Mouse (Mus musculus) layer of hippocampus, adult 2 months (tissue): Measurements from ENCODE around the gene Olfr316. TPM values are rescaled to one million over a fixed set of nuclear protein-coding genes. Genes with fewer than 3 reads are reported as not detected.

Source experiments
- DNase-seq, 2 experiments: peaks; one replicate each; pipeline ENCODE4 v3.0.0; 2022; ENCODE audit warnings: low spot score in 2 of 2
- H3K27ac ChIP-seq: fragments of 200-600 bp; 2 replicates; pipeline ENCODE4 v1.8.1; 2022
- H3K4me3 ChIP-seq: fragments of 200-600 bp; 2 replicates; pipeline ENCODE4 v1.8.1; 2022; ENCODE audit warnings: mild to moderate bottlenecking
- CTCF ChIP-seq: fragments of 200-600 bp; conservative IDR thresholded peaks from 2 replicates; pipeline ENCODE4 v1.8.1; 2022; ENCODE audit warnings: antibody characterized with exemption, mild to moderate bottlenecking, moderate library complexity
- total RNA-seq, 2 experiments: library from RNA; stranded (reverse); gene quantifications; 2 replicates each; pipeline ENCODE4 v1.2.3; 2021

The Olfr316 gene
- total RNA-seq, 2 experiments from 2014 or later: 0.61 to 0.77 TPM

GRCm38 (mm10) chr11:58788346-58788745, 35.8 kb downstream of the Olfr316 start:
- Histone ChIP-seq H3K27ac (no peak overlapping the region), H3K4me3 (no peak overlapping the region)
- DNase-seq: no peak
- no peak for TF ChIP-seq CTCF

- no peak for DNase-seq
- TF ChIP-seq CTCF: no peak
- H3K4me3 ChIP-seq: no peak overlapping the region
- no peak overlapping the region for H3K27ac ChIP-seq
Observed at GRCm38 (mm10) chr11:58789532-58789931, 37.0 kb downstream of the Olfr316 start.

GRCm38 (mm10) chr11:58790053-58790452, 37.5 kb downstream of the Olfr316 start:
- Histone ChIP-seq H3K4me3 (no peak overlapping the region), H3K27ac (no peak overlapping the region)
- TF ChIP-seq CTCF: no peak
- DNase-seq: no peak

GRCm38 (mm10) chr11:58790646-58791045, 38.1 kb downstream of the Olfr316 start:
- no peak overlapping the region for H3K4me3 ChIP-seq
- no peak for TF ChIP-seq CTCF
- no peak overlapping the region for H3K27ac ChIP-seq
- no peak for DNase-seq

- TF ChIP-seq CTCF: peak; percentile 51
- no peak for DNase-seq
- Histone ChIP-seq H3K27ac (peak overlapping the region; percentile 37; the same call in 1 of the 2 replicates), H3K4me3 (no peak overlapping the region)
Observed at GRCm38 (mm10) chr11:58795856-58796255, 43.3 kb downstream of the Olfr316 start.

GRCm38 (mm10) chr11:58796850-58797249, 44.3 kb downstream of the Olfr316 start:
- TF ChIP-seq CTCF: no peak
- Histone ChIP-seq H3K4me3 (no peak overlapping the region), H3K27ac (peak overlapping the region; percentile 37; the same call in 1 of the 2 replicates)
- DNase-seq: peak; percentile 71 to 76

- Histone ChIP-seq H3K4me3 (no peak overlapping the region), H3K27ac (no peak overlapping the region; the same call in 1 of the 2 replicates)
- no peak for DNase-seq
- TF ChIP-seq CTCF: no peak
Observed at GRCm38 (mm10) chr11:58799747-58800146, 47.2 kb downstream of the Olfr316 start.

GRCm38 (mm10) chr11:58801558-58802228, 49.2 kb downstream of the Olfr316 start, which contains the start of gene Fam183b:
TSS of gene Fam183b (minus strand) at chr11:58801960.
- DNase-seq: peak; percentile 22 to 38
- no peak for TF ChIP-seq CTCF
- Histone ChIP-seq H3K4me3 (peak within 1 kb of the TSS; percentile 22; the same call in 1 of the 2 replicates), H3K27ac (peak within 1 kb of the TSS; percentile 79)

GRCm38 (mm10) chr11:58803871-58804270, 51.3 kb downstream of the Olfr316 start:
- H3K27ac ChIP-seq: no peak overlapping the region
- no peak overlapping the region for H3K4me3 ChIP-seq
- DNase-seq: no peak
- no peak for TF ChIP-seq CTCF

- H3K27ac ChIP-seq: no peak overlapping the region
- no peak overlapping the region for H3K4me3 ChIP-seq
- no peak for TF ChIP-seq CTCF
- no peak for DNase-seq
Observed at GRCm38 (mm10) chr11:58804393-58804792, 51.9 kb downstream of the Olfr316 start.

Other genes starting within 250 kb of the Olfr316 start
- gene Olfr330, start 217.9 kb upstream of the Olfr316 start, total RNA-seq: not detected
- gene Olfr329-ps, start 206.3 kb upstream of the Olfr316 start, total RNA-seq: not detected
- under 1 TPM; 0.12 to 0.13 TPM for gene Olfr328, start 197.1 kb upstream of the Olfr316 start, total RNA-seq
- gene Olfr224, start 182.2 kb upstream of the Olfr316 start, total RNA-seq: not detected
- not detected for gene Olfr325, start 175.0 kb upstream of the Olfr316 start, total RNA-seq
- gene Olfr324, start 157.6 kb upstream of the Olfr316 start, total RNA-seq: not detected
- not detected for gene 2210407C18Rik, start 136.7 kb upstream of the Olfr316 start, total RNA-seq
- not detected for gene Olfr323, start 122.2 kb upstream of the Olfr316 start, total RNA-seq
- gene Trim58, start 112.3 kb upstream of the Olfr316 start, total RNA-seq: not detected
- gene Olfr322, start 94.0 kb upstream of the Olfr316 start, total RNA-seq: not detected
- not detected for gene Olfr320, start 71.6 kb upstream of the Olfr316 start, total RNA-seq
- not detected for gene Olfr319, start 53.6 kb upstream of the Olfr316 start, total RNA-seq
- gene Olfr318, start 28.7 kb upstream of the Olfr316 start, total RNA-seq: not detected
- under 1 TPM; 0.20 to 0.25 TPM for gene Olfr317, start 13.5 kb upstream of the Olfr316 start, total RNA-seq
- not detected for gene Olfr315, start 20.5 kb downstream of the Olfr316 start, total RNA-seq
- not detected for gene Olfr314, start 30.2 kb downstream of the Olfr316 start, total RNA-seq
- 1 to 10 TPM; 6.3 to 7.5 TPM for gene Fam183b, start 49.2 kb downstream of the Olfr316 start, total RNA-seq
- gene Olfr313, start 62.3 kb downstream of the Olfr316 start, total RNA-seq: not detected
- not detected for gene Olfr312, start 76.5 kb downstream of the Olfr316 start, total RNA-seq
- gene Olfr311, start 86.5 kb downstream of the Olfr316 start, total RNA-seq: not detected
- 10 to 100 TPM; 20.9 to 22.3 TPM for gene Gm12258, start 94.4 kb downstream of the Olfr316 start, total RNA-seq
- 10 to 100 TPM; 11.2 to 12.0 TPM for gene 2810021J22Rik, start 114.5 kb downstream of the Olfr316 start, total RNA-seq
- gene Zfp39, start 151.5 kb downstream of the Olfr316 start, total RNA-seq: 10 to 100 TPM in 1 of 2 experiments, 1 to 10 TPM in 1; 9.9 to 10.3 TPM
- gene Btnl10, start 165.2 kb downstream of the Olfr316 start, total RNA-seq: not detected
- 100 to 1,000 TPM; 462 to 508 TPM for gene Rnf187, start 186.2 kb downstream of the Olfr316 start, total RNA-seq
- gene Hist3h2ba, start 196.2 kb downstream of the Olfr316 start, total RNA-seq: 100 to 1,000 TPM in 1 of 2 experiments, 10 to 100 TPM in 1; 91.3 to 103 TPM
- gene Hist3h2a, start 202.0 kb downstream of the Olfr316 start, total RNA-seq: 10 to 100 TPM; 66.0 to 69.3 TPM
- 1 to 10 TPM; 5.3 to 6.5 TPM for gene Trim17, start 202.0 kb downstream of the Olfr316 start, total RNA-seq
- 10 to 100 TPM; 32.5 to 35.5 TPM for gene Trim11, start 225.4 kb downstream of the Olfr316 start, total RNA-seq